Mouse (Mus musculus): ENCODE measurements around the gene Spag6l. TPM values are rescaled to one million over a fixed set of nuclear protein-coding genes. Genes with fewer than 3 reads are reported as not detected.

The Spag6l gene
- polyA plus RNA-seq (2017; shearing (Covaris generic)) = 0.17 TPM

DNA sequence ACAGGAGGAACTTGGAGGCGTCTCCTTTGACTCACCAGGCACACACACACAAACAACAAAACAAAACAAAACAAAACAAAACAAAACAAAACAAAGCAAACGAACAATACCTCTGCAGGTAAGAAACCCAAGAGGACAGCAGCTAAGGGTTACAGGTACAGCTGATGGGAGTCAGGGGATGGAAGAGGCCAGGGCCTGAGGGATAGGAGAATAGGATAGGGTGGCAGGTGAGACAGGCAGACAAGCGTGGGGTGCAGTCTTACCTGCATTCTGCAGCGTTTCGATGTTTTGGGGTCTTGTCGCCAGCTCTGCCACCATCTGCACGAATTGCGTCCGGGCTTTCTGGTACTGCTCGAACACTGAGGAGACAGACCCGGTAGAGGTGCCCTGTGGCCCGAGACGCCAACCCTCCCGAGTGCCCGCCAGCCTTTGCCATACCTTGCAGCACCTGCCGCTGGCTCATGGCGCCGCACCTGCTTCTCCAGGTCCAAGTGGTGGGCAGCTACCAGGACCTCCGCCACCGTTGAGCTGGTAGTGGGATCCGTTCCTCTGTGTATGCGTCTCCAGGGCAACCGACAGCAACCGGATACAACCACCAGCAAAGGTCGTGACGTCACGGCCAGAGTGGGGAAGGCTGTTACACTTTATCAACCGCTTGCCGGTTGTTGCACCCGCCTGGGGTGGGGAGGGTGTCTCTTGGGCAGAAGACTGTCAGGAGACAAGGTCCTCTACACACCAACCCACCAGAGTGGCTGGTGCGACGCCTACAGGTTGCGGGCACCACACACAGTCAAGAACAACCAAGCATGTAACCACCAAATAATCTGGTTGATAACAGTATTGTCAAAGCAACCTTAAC is at the start of gene Spag6l:
Gene Spag6l (minus strand): TSS at position 700 of the 859 bp plus-strand sequence.

DNA sequence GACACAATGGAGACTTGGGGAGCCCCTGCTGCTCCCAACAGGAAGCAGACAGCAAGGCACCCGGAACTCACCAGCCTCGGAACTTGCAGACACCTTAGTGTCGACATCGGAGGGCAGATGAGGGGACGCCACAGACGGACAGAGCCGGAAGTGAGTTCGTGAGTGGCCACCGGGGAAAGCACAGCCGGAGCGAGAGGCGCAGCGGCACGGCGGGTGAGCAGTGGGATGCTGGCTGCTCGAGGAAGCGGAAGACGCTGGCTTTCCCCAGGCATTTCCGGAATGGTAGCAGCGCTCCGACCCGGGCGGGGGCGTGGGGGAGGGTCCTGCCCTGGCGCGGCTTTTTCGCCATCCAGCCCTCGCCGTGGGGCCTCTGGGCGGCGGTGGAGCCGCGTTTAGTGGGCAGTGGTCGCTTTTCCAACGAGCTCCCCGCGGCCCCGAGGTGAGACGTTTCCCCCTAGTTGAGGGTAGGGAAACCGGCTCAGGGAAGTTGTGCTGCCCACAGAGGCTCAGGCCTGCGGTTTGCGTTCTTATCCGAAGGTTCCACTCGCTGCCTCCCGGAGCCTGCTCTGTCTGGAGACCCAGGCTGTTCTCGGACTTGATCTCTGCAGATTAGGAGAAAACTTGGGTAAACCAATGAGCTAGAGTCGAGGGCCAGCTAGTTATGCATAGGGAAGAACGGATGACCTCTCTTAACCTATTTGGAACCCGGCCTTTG is 41.5 kb upstream of the Spag6l start, which contains the start of the genes Top3b and Vpreb1:
Gene Top3b (plus strand): TSS at position 120 of the 715 bp plus-strand sequence.
Gene Vpreb1 (minus strand): TSS at position 227 of the 715 bp plus-strand sequence.

DNA sequence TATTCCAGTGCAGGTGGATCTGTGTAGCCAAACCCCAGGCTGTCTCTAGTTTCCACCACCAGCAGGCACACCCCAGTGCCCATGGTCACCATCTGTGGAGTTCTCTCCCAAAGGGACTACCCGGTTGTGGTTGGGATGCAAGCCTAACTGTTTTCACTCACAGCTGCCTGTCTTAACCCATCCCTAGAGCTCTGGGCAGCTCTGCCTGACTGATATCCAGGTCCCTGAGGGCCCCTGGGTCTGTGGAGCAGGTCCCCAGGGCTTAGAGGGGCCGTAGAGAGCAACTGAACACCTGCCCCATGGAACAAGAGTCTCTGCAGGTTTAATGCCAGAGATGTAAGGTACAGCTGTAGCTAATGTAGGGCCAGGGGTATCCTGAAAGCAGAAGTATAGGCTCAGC is 34.7 kb upstream of the Spag6l start, which contains the start of gene Igll1:
Gene Igll1 (minus strand): TSS at position 8 of the 400 bp plus-strand sequence.

Other genes starting within 250 kb of the Spag6l start
- 0.11 TPM for gene Fgd4, start 228.9 kb downstream of the Spag6l start, polyA plus RNA-seq (2017; shearing (Covaris generic))
- gene Olfr19, start 153.1 kb downstream of the Spag6l start, polyA plus RNA-seq (2017; shearing (Covaris generic)) = not detected
- gene Igll1, start 34.5 kb upstream of the Spag6l start, polyA plus RNA-seq (2017; shearing (Covaris generic)) = not detected
- gene Top3b, start 41.3 kb upstream of the Spag6l start, polyA plus RNA-seq (2017; shearing (Covaris generic)) = 62.5 TPM
- gene Vpreb1, start 41.4 kb upstream of the Spag6l start, polyA plus RNA-seq (2017; shearing (Covaris generic)) = 1.2 TPM
- 14.0 TPM for gene Ppm1f, start 67.0 kb upstream of the Spag6l start, polyA plus RNA-seq (2017; shearing (Covaris generic))
- 171 TPM for gene Mapk1, start 153.9 kb upstream of the Spag6l start, polyA plus RNA-seq (2017; shearing (Covaris generic))
- gene Ypel1, start 240.2 kb upstream of the Spag6l start, polyA plus RNA-seq (2017; shearing (Covaris generic)) = 0.91 TPM

Measured in effector memory CD4-positive, alpha-beta T cell, adult 5 months (primary cell).